Mouse (Mus musculus) forebrain, embryonic 14.5 days (tissue): ENCODE measurements around the gene Lrrc25. TPM values are rescaled to one million over a fixed set of nuclear protein-coding genes. Genes with fewer than 3 reads are reported as not detected.
A peak's percentile ranks its signal among the peaks of the same experiment; 100 is the strongest.

Source experiments
- ATAC-seq: fragments of 200-750 bp; cut with Nextera tagmentation; 2 replicates; pipeline ENCODE4 v1.8.0; 2017; ENCODE audit warnings: mild to moderate bottlenecking, moderate library complexity
- DNase-seq: peaks from one replicate; pipeline ENCODE4 v3.0.0-alpha.2; 2015; ENCODE audit warnings: low spot score
- H3K27ac ChIP-seq: fragments of 300-500 bp; sonication (generic); 2 replicates; pipeline ENCODE4 v1.5.1; 2014; ENCODE audit warnings: low read depth, mild to moderate bottlenecking, control low read depth, low read length, moderate library complexity
- H3K27me3 ChIP-seq: fragments of 300-500 bp; sonication (generic); replicated peaks from 2 replicates; pipeline ENCODE4 v1.6.1; 2014; ENCODE audit warnings: low read length, control low read depth, mixed read lengths; ENCODE audit not compliant: control insufficient read depth, insufficient read depth
- H3K36me3 ChIP-seq: fragments of 300-500 bp; sonication (generic); 2 replicates; pipeline ENCODE4 v1.6.1; 2014; ENCODE audit warnings: low read length, control low read depth; ENCODE audit not compliant: control insufficient read depth, insufficient read depth
- H3K4me1 ChIP-seq: fragments of 300-500 bp; sonication (generic); 2 replicates; pipeline ENCODE4 v1.6.1; 2014; ENCODE audit warnings: antibody characterized with exemption, low read length, control low read depth; ENCODE audit not compliant: control insufficient read depth, insufficient read depth
- H3K4me2 ChIP-seq: fragments of 300-500 bp; sonication (generic); 2 replicates; pipeline ENCODE4 v1.6.1; 2014; ENCODE audit warnings: mild to moderate bottlenecking, control low read depth, low read length
- H3K4me3 ChIP-seq: fragments of 300-500 bp; sonication (generic); 2 replicates; pipeline ENCODE4 v1.5.1; 2014; ENCODE audit warnings: low read depth, low read length, control low read depth
- H3K9ac ChIP-seq: fragments of 300-500 bp; sonication (generic); 2 replicates; pipeline ENCODE4 v1.6.1; 2014; ENCODE audit warnings: mild to moderate bottlenecking, low read length, control low read depth, moderate library complexity
- H3K9me3 ChIP-seq: fragments of 300-500 bp; sonication (generic); replicated peaks from 2 replicates; pipeline ENCODE4 v1.6.1; 2016; ENCODE audit warnings: low read length, control low read depth, mixed read lengths; ENCODE audit not compliant: control insufficient read depth
- WGBS: fragments of 180-500 bp; shearing (Covaris S2); extraction: QIAGEN DNeasy Blood & Tissue Kit; methylation state at CpG from one replicate; pipeline ENCODE4 v1.1.7; 2014; 5-methylcytosine and 5-hydroxymethylcytosine counted together
- polyA plus RNA-seq: library from polyadenylated mRNA; unstranded; fragments of >200 nt; fragmentation: Nextera tagmentation; extraction: Ambion mirVana; gene quantifications from 2 replicates; pipeline ENCODE4 v1.2.1, GENCODE M21; 2014

Gene Lrrc25
- polyA plus RNA-seq, 1 experiment from 2014 or later: 1.9 TPM

DNA sequence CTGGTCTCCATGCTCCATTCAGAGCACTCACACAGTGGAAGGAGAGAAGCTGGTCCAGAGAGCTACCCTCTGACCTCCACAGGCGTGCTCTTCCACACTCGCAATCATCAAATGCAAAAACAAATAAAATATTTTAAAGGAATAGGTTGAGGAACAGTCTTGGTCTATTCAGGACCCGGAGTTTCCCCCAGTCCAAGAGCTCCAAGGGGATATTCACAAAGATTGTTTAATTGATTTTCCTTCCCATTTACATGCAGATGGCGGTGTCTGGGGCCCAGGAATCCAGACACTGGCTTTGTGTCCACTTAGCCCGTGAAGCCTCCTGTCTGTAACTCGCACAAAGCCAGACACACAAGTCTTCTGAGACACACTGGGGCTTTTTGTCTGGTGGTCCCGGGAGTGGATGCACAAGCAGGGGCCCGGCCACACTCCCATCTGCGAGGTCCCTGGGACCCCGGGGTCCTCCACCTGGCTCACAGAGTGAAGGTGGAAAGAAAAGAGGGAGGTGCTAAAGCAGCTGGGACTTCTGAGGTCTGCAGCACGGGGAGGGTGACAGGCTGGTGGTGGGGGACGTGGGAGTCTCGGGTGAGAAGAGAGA, 40.3 kb downstream of the Lrrc25 start:
- H3K4me1 ChIP-seq: peaks cover 28% of the 10 kb centered on the region
- DNase-seq (peak; percentile 79), ATAC-seq (peak; percentile 18)
- H3K4me3 ChIP-seq: no peak overlapping the region
- H3K4me2 ChIP-seq: 0 out of 2 replicates have a peak overlapping the region, but pooled peaks have one; percentile 10
- peaks cover 29% of the 10 kb centered on the region for H3K36me3 ChIP-seq
- H3K27me3 ChIP-seq: no peaks in the 10 kb centered on the region
- no peaks in the 10 kb centered on the region for H3K9me3 ChIP-seq
- peak overlapping the region; percentile 44; the same call in 1 of the 2 replicates for H3K9ac ChIP-seq
- WGBS: 9% methylated on average over 13 of the region's 13 CpGs
- H3K27ac ChIP-seq: peak overlapping the region; percentile 92

DNA sequence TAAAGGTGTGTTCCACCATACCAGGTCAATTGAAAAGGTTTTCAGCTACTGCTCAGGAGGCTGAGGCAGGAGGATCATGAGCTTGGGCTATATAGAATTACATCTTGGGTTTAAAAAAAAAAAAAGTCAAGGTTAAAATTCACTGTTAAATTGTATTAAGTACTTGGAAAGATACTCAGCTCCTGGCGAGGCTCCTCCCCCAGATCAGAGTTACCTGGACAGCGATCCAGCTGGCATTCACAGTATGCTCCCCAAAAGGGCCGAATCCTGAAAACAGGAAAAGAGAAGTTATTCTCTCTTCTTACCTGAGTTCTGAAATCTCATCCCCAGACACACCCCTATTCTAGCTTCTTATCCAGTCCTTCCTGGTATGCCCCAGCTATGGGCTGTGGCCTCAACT, 41.3 kb downstream of the Lrrc25 start:
- peaks cover 20% of the 10 kb centered on the region for H3K36me3 ChIP-seq
- H3K9ac ChIP-seq: no peak overlapping the region
- no peak for ATAC-seq
- H3K27me3 ChIP-seq: no peaks in the 10 kb centered on the region
- peaks cover 28% of the 10 kb centered on the region for H3K4me1 ChIP-seq
- H3K27ac ChIP-seq: peak overlapping the region; percentile 92
- no peak for DNase-seq
- 97% methylated on average over 3 of the region's 3 CpGs for WGBS
- H3K9me3 ChIP-seq: no peaks in the 10 kb centered on the region
- H3K4me2 ChIP-seq: peak overlapping the region; percentile 90; the same call in 1 of the 2 replicates
- H3K4me3 ChIP-seq: no peak overlapping the region

DNA sequence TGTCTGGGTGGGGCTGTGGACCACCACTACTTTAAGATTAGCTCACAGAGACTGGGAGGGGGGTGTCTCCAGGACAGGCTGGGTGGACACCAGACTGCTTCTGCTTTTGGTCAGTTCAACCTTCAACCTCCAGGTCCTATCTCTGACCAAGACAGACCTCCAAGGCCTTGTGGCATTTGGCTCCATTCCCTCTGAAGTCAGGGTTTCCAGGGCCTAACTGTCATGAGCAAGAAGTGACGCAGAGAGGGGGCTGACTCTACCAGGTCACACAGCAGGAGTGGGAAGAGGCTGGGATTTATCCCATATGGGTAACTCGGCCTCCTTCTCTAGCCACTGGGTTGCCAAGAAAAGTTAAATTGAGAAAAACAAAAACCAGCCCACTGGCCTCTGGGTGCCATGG, 41.8 kb downstream of the Lrrc25 start:
- Histone ChIP-seq H3K9me3 (no peaks in the 10 kb centered on the region), H3K9ac (peak overlapping the region; percentile 41; the same call in 1 of the 2 replicates), H3K36me3 (peaks cover 16% of the 10 kb centered on the region; the same call in 1 of the 2 replicates), H3K4me2 (peak overlapping the region; percentile 90), H3K27ac (peak overlapping the region; percentile 92; the same call in 1 of the 2 replicates), H3K4me3 (0 out of 2 replicates have a peak overlapping the region, but pooled peaks have one; percentile 63), H3K4me1 (peaks cover 28% of the 10 kb centered on the region), H3K27me3 (no peaks in the 10 kb centered on the region)
- 87% methylated on average over 2 of the region's 2 CpGs for WGBS
- DNase-seq: no peak
- ATAC-seq: no peak

DNA sequence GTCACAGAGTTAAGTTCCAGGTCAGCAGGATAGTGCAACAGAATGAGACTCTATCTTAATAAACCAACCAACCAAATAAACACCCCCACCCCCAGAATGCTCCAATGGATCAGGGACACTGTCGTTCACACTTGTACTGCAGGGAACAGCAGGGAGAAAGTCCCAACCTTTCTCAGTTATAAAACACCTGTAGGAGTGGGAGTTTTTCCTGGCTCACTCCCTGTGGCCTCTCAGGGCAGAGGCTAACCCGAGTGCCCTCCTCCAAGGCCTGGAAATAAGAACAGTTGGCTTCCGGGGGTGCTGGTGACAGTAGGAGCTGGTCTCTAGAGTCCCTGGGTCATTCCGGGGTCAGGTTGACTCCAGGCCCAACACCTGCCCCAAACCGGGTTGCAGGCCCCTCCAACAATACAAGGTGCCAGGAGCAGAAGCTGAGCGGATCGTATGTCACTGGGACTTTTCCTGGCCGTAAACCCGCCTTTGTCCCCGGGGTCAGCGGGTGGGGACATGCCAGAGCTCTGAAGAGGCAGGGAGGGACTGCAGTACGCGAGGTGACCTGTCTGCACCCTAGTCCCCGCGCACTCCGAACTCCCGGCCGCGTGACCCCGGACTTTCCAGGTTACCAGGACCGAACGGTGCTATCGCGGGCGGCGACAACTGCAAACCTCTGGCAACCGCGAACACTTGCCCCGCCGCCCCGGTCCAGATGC, 43.1 kb downstream of the Lrrc25 start:
- H3K36me3 ChIP-seq: peaks cover 14% of the 10 kb centered on the region; the same call in 1 of the 2 replicates
- H3K4me3 ChIP-seq: peak overlapping the region; percentile 63
- peak overlapping the region; percentile 31 for H3K27ac ChIP-seq
- no peaks in the 10 kb centered on the region for H3K9me3 ChIP-seq
- WGBS: 2% methylated on average over 31 of the region's 31 CpGs
- H3K27me3 ChIP-seq: no peaks in the 10 kb centered on the region
- H3K9ac ChIP-seq: peak overlapping the region; percentile 78
- H3K4me1 ChIP-seq: peaks cover 28% of the 10 kb centered on the region
- no peak for DNase-seq
- ATAC-seq: peak; percentile 9; the same call in 1 of the 2 replicates
- H3K4me2 ChIP-seq: peak overlapping the region; percentile 90

DNA sequence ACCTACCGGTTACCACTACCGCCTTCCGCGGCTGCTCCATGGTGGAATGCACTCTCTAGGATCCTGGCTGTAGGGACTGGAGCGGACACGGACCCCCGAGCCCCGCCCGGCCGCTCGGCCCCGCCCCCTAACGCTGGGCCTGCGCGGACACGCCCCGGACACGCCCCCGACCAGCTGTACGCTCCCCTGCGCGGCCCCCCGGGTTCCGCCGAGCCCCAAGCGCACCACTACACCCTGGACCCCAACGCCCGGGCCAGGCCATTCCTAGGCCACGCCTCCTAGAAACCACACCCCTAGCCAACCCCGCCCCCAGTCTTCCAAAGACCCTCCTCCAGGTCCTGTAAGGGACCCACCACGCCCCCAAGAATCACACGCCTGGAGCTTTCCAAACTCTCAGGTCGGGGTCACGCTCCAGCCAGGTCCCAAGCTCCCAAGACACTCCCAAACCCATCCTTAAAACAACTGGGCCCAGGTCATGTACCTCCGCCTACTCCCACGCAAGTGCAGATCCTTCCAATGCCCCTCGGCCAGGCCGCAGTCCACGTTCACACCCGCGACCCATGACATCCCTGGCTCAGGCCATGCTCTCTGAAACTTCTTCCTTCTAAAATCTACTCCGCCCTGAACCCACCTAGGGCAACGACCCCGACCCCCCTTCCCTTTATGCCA, 43.8 kb downstream of the Lrrc25 start:
- H3K4me3 ChIP-seq: peak overlapping the region; percentile 63
- H3K9ac ChIP-seq: peak overlapping the region; percentile 78
- H3K9me3 ChIP-seq: no peaks in the 10 kb centered on the region
- WGBS: under 1% methylated on average over 37 of the region's 44 CpGs
- H3K36me3 ChIP-seq: peaks cover 7% of the 10 kb centered on the region; the same call in 1 of the 2 replicates
- H3K27ac ChIP-seq: peak overlapping the region; percentile 31; the same call in 1 of the 2 replicates
- no peaks in the 10 kb centered on the region for H3K27me3 ChIP-seq
- H3K4me1 ChIP-seq: peaks cover 28% of the 10 kb centered on the region
- peak overlapping the region; percentile 90 for H3K4me2 ChIP-seq
- ATAC-seq (peak; percentile 90), DNase-seq (peak; percentile 92)

DNA sequence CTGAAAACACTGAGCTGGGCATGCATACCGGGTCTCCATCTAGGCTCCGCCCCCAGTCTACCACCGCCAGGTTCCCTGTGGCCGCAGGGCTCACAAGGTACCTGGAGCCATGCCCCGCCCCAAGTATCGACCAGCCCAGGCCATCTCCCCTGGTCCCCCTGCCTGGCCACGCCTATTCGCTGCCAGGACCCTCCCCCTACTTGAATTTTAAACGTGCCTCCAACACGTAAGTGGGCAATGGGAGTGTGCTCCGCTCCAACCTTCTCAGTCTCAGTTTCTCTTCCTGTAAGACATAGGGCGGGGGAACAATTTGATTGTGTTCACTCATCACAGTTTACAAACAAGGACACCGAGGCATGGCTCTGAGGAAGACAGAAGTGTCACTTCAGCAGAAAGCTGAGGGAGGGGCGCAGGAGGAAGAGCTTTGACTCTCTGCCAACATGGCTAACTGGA, 44.3 kb downstream of the Lrrc25 start, which contains the start of gene Pgpep1:
TSS of gene Pgpep1 (minus strand) at position 116 of the 453 bp plus-strand sequence.
- peak within 1 kb of the TSS; percentile 31; the same call in 1 of the 2 replicates for H3K27ac ChIP-seq
- peak within 1 kb of the TSS; percentile 63 for H3K4me3 ChIP-seq
- H3K27me3 ChIP-seq: no peaks in the 10 kb centered on the region
- peaks cover 28% of the 10 kb centered on the region for H3K4me1 ChIP-seq
- peak within 1 kb of the TSS; percentile 78 for H3K9ac ChIP-seq
- DNase-seq (no peak), ATAC-seq (peak; percentile 55)
- H3K9me3 ChIP-seq: no peaks in the 10 kb centered on the region
- H3K4me2 ChIP-seq: peak within 1 kb of the TSS; percentile 90
- WGBS: 4% methylated on average over 14 of the region's 14 CpGs
- H3K36me3 ChIP-seq: peaks cover 3% of the 10 kb centered on the region; the same call in 1 of the 2 replicates

DNA sequence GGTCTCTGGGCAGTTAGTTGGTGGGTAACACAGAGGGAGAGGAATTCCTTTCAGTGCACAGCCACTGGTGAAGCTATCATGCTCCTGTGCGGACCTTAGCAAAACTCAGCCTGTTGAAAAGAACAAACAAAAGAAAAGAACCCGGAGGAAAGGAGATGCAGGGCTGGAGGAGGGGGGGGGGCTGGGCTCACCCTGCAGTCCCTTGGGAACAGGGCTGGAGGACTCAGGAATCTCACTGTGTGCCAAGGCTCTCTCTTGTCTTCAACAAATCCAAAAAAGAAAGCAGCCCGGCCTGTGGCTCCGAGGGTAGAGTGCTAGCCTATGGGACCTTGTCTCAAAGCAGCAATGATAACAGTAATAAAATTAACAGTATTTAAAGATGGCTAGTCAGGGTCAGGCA, 47.7 kb downstream of the Lrrc25 start:
- Histone ChIP-seq H3K4me3 (no peak overlapping the region), H3K4me1 (peaks cover 10% of the 10 kb centered on the region), H3K9me3 (no peaks in the 10 kb centered on the region), H3K27ac (no peak overlapping the region), H3K9ac (no peak overlapping the region; the same call in 1 of the 2 replicates), H3K27me3 (no peaks in the 10 kb centered on the region), H3K4me2 (no peak overlapping the region), H3K36me3 (no peaks in the 10 kb centered on the region)
- DNase-seq (no peak), ATAC-seq (no peak)
- WGBS: 41% methylated on average over 4 of the region's 4 CpGs

DNA sequence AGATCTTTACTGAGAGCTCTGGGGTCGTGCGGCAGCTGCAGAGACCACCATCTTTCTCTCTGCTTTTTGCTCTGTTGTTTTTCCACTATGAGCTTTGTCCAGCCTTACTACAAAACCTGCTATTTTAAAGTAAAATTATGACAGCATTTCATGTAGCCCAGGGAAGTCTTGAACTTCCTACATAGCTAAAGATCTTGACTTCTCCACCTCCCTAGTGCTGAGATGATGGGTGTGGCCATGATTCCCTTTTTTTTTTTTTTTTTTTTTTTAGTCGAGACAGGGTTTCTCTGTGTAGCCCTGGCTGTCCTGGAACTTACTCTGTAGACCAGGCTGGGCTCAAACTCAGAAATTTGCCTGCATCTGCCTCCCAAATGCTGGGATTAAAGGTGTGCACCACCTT, 48.7 kb downstream of the Lrrc25 start:
- no peak overlapping the region for H3K27ac ChIP-seq
- ATAC-seq (no peak), DNase-seq (no peak)
- H3K4me1 ChIP-seq: peaks cover 6% of the 10 kb centered on the region; the same call in 1 of the 2 replicates
- H3K27me3 ChIP-seq: no peaks in the 10 kb centered on the region
- 84% methylated on average over 3 of the region's 3 CpGs for WGBS
- no peak overlapping the region for H3K9ac ChIP-seq
- no peaks in the 10 kb centered on the region for H3K36me3 ChIP-seq
- no peak overlapping the region for H3K4me3 ChIP-seq
- H3K9me3 ChIP-seq: no peaks in the 10 kb centered on the region
- no peak overlapping the region for H3K4me2 ChIP-seq
